Mouse (Mus musculus): ENCODE data around the gene Slc35d2.
"Not testable (repeated sequence)": the region's sequence is repeated elsewhere in the genome, so short reads cannot be mapped to it uniquely, and the experiment has no call there.

Gene Slc35d2

GRCm38 (mm10) chr13:64052281-64052680 lies 76.9 kb downstream of the Slc35d2 start:
- not testable (repeated sequence) for DNase-seq (ENCODE audit: low read depth, low spot score)

GRCm38 (mm10) chr13:64050895-64051294 lies 78.3 kb downstream of the Slc35d2 start:
- peak; percentile 51 for DNase-seq (ENCODE audit: low read depth, low spot score)

GRCm38 (mm10) chr13:64049535-64049934 lies 79.6 kb downstream of the Slc35d2 start:
- DNase-seq (ENCODE audit: low read depth, low spot score) = no peak

- no peak for DNase-seq (ENCODE audit: low read depth, low spot score)
These were observed 80.7 kb downstream of the Slc35d2 start for GRCm38 (mm10) chr13:64048467-64048866.
